Mouse (Mus musculus) stomach, embryonic 14.5 days (tissue): ENCODE results near the gene Hoxb4. TPM values are rescaled to one million over a fixed set of nuclear protein-coding genes. Genes with fewer than 3 reads are reported as not detected.

Experiments
- ATAC-seq: fragments of 200-750 bp; cut with Nextera tagmentation; 2 replicates; pipeline ENCODE4 v1.8.0; 2017; ENCODE audit warnings: low read depth, moderate TSS enrichment; ENCODE audit not compliant: insufficient number of reproducible peaks, insufficient read depth, low FRiP score
- H3K27ac ChIP-seq: fragments of 300-500 bp; sonication (generic); 2 replicates; pipeline ENCODE4 v1.5.1; 2014; ENCODE audit warnings: mild to moderate bottlenecking, low read length, moderate library complexity, mixed read lengths
- H3K27me3 ChIP-seq: fragments of 300-500 bp; sonication (generic); 2 replicates; pipeline ENCODE4 v1.6.1; 2014; ENCODE audit warnings: low read length, control low read depth, mixed read lengths; ENCODE audit not compliant: control insufficient read depth, insufficient read depth
- H3K36me3 ChIP-seq: fragments of 300-500 bp; sonication (generic); 2 replicates; pipeline ENCODE4 v1.6.1; 2014; ENCODE audit warnings: mild to moderate bottlenecking, control low read depth, low read length, moderate library complexity, mixed read lengths; ENCODE audit not compliant: control insufficient read depth, insufficient read depth
- H3K4me1 ChIP-seq: fragments of 300-500 bp; sonication (generic); 2 replicates; pipeline ENCODE4 v1.6.1; 2014; ENCODE audit warnings: low read length, control low read depth, mixed read lengths; ENCODE audit not compliant: control insufficient read depth, insufficient read depth
- H3K4me2 ChIP-seq: fragments of 300-500 bp; sonication (generic); replicated peaks from 2 replicates; pipeline ENCODE4 v1.6.1; 2014; ENCODE audit warnings: low read depth, low read length, control low read depth
- H3K4me3 ChIP-seq: fragments of 300-500 bp; sonication (generic); 2 replicates; pipeline ENCODE4 v1.5.1; 2014; ENCODE audit warnings: low read depth, low read length, control low read depth
- H3K9ac ChIP-seq: fragments of 300-500 bp; sonication (generic); replicated peaks from 2 replicates; pipeline ENCODE4 v1.6.1; 2014; ENCODE audit warnings: low read depth, mild to moderate bottlenecking, control low read depth, low read length, moderate library complexity, mixed read lengths
- H3K9me3 ChIP-seq: fragments of 300-500 bp; sonication (generic); 2 replicates; pipeline ENCODE4 v1.6.1; 2016; ENCODE audit warnings: low read depth, low read length, control low read depth; ENCODE audit not compliant: control insufficient read depth
- WGBS: fragments of 180-500 bp; shearing (Covaris S2); extraction: QIAGEN DNeasy Blood & Tissue Kit; methylation state at CpG from one replicate; pipeline ENCODE4 v1.1.7; 2014; 5-methylcytosine and 5-hydroxymethylcytosine counted together
- polyA plus RNA-seq: library from polyadenylated mRNA; unstranded; fragments of >200 nt; fragmentation: Nextera tagmentation; extraction: Ambion mirVana; gene quantifications from 2 replicates; pipeline ENCODE4 v1.2.1, GENCODE M21; 2014

The Hoxb4 gene
- polyA plus RNA-seq, 1 experiment from 2014 or later: 3.7 TPM

DNA sequence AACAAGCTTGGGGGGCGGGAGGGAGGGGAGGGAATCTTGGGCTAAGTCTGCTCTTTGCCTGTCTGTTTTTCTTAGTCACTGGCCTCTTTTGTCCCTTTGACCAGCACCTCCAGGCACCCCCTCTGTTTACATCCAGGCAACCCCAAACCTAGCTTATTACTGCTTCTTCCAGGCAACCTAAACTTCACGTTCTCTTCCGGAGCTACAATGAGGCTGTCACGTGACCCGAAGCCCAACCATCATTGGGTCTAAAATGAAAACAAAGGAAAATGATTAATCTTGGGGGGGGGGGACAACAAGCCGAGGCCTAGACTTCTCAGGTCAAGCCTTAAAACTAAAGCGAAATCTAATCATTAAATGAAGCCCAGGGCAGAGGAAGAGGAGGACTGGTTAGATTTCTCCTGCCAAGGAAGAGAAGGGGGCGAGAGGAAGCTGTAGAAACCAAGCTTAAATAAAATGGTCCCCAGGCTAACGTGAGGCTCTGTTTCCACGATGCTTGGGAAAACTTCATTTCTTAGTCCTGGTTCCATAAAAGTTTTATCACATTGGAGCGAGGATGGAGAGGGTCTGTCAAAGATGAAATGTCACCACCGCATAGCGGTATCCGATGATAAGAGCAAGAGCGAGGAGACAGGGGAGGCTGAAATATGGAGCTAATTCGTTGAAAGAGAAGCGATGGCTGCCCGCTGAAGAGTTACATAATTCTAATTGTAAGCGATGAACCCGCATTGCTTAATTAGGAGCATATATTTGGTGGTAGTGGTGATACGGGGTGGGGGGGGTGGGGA lies 30.3 kb downstream of the Hoxb4 start:
- 15% methylated on average over 21 of the region's 21 CpGs for WGBS
- Histone ChIP-seq H3K9me3 (no peaks in the 10 kb centered on the region), H3K4me3 (no peak overlapping the region), H3K9ac (peak overlapping the region; percentile 36; the same call in 1 of the 2 replicates), H3K27ac (peak overlapping the region; percentile 100), H3K4me2 (peak overlapping the region; percentile 39), H3K36me3 (peaks cover 11% of the 10 kb centered on the region; the same call in 1 of the 2 replicates), H3K4me1 (peaks cover 54% of the 10 kb centered on the region), H3K27me3 (0 out of 2 replicates have a peak, but pooled peaks cover 3% of the 10 kb centered on the region)
- no peak for ATAC-seq

DNA sequence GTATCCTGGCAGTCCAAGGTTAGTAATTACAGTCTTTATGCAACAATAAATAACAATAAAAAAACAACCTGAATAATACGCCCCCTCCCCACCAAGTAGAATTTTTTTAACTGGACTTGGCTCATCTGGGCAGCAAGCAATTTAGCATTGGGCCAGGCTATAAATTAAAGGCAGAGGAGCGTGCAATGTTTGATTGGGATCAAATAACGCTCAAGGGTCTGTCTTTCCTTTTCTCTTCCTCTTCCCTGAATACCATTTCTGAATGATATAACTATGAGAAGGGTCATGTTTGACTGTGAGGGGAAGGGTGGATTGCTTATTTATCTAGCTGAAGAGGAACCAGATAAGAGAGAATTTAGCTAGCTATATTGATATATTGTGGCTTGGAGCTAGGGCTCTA lies 30.9 kb downstream of the Hoxb4 start:
- Histone ChIP-seq H3K27me3 (0 out of 2 replicates have a peak, but pooled peaks cover 3% of the 10 kb centered on the region), H3K36me3 (peaks cover 12% of the 10 kb centered on the region; the same call in 1 of the 2 replicates), H3K27ac (peak overlapping the region; percentile 100), H3K4me1 (peaks cover 52% of the 10 kb centered on the region), H3K4me2 (peak overlapping the region; percentile 39), H3K4me3 (peak overlapping the region; percentile 15; the same call in 1 of the 2 replicates), H3K9me3 (no peaks in the 10 kb centered on the region), H3K9ac (peak overlapping the region; percentile 37; the same call in 1 of the 2 replicates)
- ATAC-seq: no peak
- 25% methylated on average over 3 of the region's 3 CpGs for WGBS

DNA sequence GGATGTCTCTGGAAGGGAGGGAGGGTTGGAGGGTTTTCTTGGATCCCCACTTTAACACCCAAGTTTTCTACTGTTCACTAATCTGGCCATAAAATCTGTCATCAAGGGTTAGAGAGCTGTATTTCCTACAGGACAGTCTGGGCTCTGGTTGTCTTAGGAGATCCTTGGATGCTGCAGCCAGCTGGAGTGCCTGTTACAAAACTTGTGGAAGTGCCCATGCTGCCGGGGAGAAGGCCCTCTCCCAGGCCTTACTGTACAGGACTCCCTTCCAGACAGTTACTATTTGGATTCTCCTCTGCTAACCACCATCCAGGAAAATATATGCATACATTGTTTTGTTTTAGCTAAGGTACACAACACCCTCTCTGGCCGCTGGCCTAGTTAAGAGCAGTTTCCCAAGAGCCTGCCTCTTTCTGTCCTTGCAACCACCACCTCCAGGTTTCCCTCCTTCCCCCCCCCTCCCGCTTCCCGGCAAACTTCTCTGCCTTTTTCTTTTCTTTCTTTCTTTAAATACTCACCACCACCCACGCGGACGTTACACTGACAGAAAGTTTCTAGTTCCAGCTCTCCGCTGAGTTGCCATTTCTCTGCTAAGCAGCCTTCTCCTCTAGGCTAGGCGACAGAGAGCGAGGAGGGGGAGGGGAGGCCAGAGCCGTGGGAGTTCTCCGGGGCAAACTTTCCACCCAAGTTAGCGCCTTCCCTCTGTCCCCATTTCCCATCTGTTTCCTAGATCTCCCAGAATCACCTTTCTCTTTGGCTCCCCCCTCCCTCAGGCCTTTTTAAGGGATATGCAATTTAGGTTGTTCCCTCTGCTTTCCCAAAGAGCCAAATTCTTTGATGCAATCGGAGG lies 31.6 kb downstream of the Hoxb4 start:
- peak overlapping the region; percentile 39 for H3K4me2 ChIP-seq
- peaks cover 11% of the 10 kb centered on the region; the same call in 1 of the 2 replicates for H3K36me3 ChIP-seq
- H3K27ac ChIP-seq: peak overlapping the region; percentile 100
- no peaks in the 10 kb centered on the region for H3K27me3 ChIP-seq
- H3K4me3 ChIP-seq: peak overlapping the region; percentile 15
- no peaks in the 10 kb centered on the region for H3K9me3 ChIP-seq
- WGBS: 11% methylated on average over 14 of the region's 14 CpGs
- H3K4me1 ChIP-seq: peaks cover 45% of the 10 kb centered on the region
- ATAC-seq: no peak
- H3K9ac ChIP-seq: peak overlapping the region; percentile 37

DNA sequence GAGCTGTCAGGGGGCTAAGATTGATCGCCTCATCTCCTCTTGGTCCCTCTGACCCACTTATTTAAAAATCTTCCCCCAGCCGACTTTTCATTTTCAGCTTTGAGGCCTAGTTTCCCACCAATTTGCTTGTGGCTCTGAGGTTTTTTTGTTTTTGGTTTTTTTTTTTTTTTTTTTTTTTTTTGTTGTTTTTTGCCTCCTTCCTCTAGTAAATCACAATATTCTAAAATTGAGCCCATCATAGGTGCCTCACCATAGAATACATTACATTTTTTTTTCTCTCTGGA lies 32.2 kb downstream of the Hoxb4 start, which contains the start of gene Hoxb2:
Gene Hoxb2 (plus strand): TSS at position 185 of the 284 bp plus-strand sequence.
- peak within 1 kb of the TSS; percentile 100 for H3K27ac ChIP-seq
- H3K27me3 ChIP-seq: no peaks in the 10 kb centered on the region
- 16% methylated on average over 2 of the region's 2 CpGs for WGBS

DNA sequence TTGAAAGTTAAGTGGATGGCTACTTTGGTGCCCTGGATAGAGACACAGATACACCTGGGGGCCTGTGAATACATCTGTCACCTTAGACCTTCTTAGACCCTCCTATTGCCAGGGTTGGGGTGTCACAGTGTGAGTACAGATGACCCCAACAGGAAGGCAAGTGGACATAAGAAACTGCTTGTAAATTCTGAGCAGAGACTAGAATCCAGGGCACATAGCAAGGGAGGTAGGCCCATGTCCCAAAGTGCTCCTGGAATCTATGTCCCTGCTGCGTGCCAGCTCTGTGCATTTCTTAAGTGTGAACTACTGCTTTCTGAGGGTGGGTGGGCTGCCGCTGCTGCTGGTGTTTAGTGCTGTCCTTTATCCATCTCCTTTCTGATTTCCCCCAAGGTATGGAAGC lies 32.7 kb downstream of the Hoxb4 start:
- 36% methylated on average over 2 of the region's 2 CpGs for WGBS
- no peaks in the 10 kb centered on the region for H3K27me3 ChIP-seq
- H3K4me1 ChIP-seq: peaks cover 42% of the 10 kb centered on the region
- H3K27ac ChIP-seq: peak overlapping the region; percentile 100
- peak overlapping the region; percentile 99; the same call in 1 of the 2 replicates for H3K9ac ChIP-seq
- peaks cover 10% of the 10 kb centered on the region; the same call in 1 of the 2 replicates for H3K36me3 ChIP-seq
- ATAC-seq: no peak
- H3K4me3 ChIP-seq: no peak overlapping the region
- H3K9me3 ChIP-seq: no peaks in the 10 kb centered on the region
- peak overlapping the region; percentile 86 for H3K4me2 ChIP-seq

More for the DNA sequence above, 32.2 kb downstream of the Hoxb4 start, which contains the start of gene Hoxb2:
- Histone ChIP-seq H3K4me3 (peak within 1 kb of the TSS; percentile 79), H3K9ac (peak within 1 kb of the TSS; percentile 99), H3K4me1 (peaks cover 43% of the 10 kb centered on the region), H3K36me3 (peaks cover 10% of the 10 kb centered on the region; the same call in 1 of the 2 replicates), H3K4me2 (peak within 1 kb of the TSS; percentile 86), H3K9me3 (no peaks in the 10 kb centered on the region)
- no peak for ATAC-seq

DNA sequence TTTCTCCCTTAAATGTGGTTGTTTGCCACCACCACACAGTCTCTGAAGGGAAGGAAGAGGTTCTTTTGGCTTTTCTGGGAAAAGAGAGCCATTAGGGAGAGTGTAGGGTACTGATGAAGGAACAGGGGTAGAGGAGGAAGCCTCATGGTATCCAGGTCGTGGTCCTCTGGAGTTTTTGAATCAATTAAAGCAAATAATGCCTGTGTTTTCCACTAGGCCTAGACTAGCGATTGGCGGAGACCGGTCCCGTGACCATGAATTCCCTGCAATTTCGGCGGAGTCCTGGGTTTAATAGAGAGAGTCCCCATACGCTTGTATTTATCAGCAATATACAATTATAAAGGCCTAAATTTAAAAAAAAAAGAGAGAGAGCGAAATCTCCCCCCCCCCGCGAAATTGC lies 33.2 kb downstream of the Hoxb4 start:
- Histone ChIP-seq H3K9me3 (no peaks in the 10 kb centered on the region), H3K4me3 (peak overlapping the region; percentile 79), H3K36me3 (peaks cover 5% of the 10 kb centered on the region; the same call in 1 of the 2 replicates), H3K9ac (peak overlapping the region; percentile 99; the same call in 1 of the 2 replicates), H3K27ac (peak overlapping the region; percentile 100), H3K4me2 (peak overlapping the region; percentile 86), H3K27me3 (no peaks in the 10 kb centered on the region), H3K4me1 (peaks cover 37% of the 10 kb centered on the region)
- 5% methylated on average over 11 of the region's 11 CpGs for WGBS
- no peak for ATAC-seq

DNA sequence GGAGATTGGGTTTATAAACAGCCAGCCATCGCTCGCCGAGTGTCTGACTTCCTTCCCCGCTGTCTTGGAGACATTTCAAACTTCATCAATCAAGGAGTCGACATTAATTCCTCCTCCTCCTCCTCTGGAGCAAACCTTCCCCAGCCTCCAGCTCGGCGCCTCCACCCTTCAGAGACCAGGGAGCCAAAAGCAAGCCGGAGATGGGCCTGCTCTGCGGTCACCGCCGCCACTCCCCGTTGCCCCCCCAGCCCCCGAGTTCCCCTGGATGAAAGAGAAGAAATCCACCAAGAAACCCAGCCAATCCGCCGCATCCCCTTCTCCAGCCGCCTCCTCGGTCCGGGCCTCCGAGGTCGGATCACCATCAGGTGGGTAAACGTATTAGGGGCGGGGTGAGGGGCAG lies 33.8 kb downstream of the Hoxb4 start:
- Histone ChIP-seq H3K27ac (peak overlapping the region; percentile 100), H3K36me3 (peaks cover 5% of the 10 kb centered on the region; the same call in 1 of the 2 replicates), H3K27me3 (no peaks in the 10 kb centered on the region), H3K9me3 (no peaks in the 10 kb centered on the region), H3K4me2 (peak overlapping the region; percentile 86), H3K4me1 (peaks cover 32% of the 10 kb centered on the region), H3K4me3 (peak overlapping the region; percentile 79), H3K9ac (peak overlapping the region; percentile 99)
- ATAC-seq: 0 out of 2 replicates have a peak, but pooled peaks have one; percentile 60
- WGBS: 1% methylated on average over 22 of the region's 22 CpGs
